Mouse (Mus musculus) hindbrain, embryonic 11.5 days (tissue): ENCODE results near the gene Kdm7a. TPM values are rescaled to one million over a fixed set of nuclear protein-coding genes. Genes with fewer than 3 reads are reported as not detected.
A peak's percentile ranks its signal among the peaks of the same experiment; 100 is the strongest.

Experiments
- ATAC-seq: fragments of 200-750 bp; cut with Nextera tagmentation; 2 replicates; pipeline ENCODE4 v1.8.0; 2017; ENCODE audit warnings: mild to moderate bottlenecking, moderate TSS enrichment, moderate library complexity; ENCODE audit not compliant: low FRiP score
- DNase-seq: peaks from one replicate; pipeline ENCODE4 v3.0.0-alpha.2; 2015; ENCODE audit warnings: low spot score
- H3K27ac ChIP-seq: fragments of 300-500 bp; sonication (generic); 2 replicates; pipeline ENCODE4 v1.5.1; 2014; ENCODE audit warnings: mild to moderate bottlenecking, low read depth, low read length
- H3K27me3 ChIP-seq: fragments of 300-500 bp; sonication (generic); 2 replicates; pipeline ENCODE4 v1.6.1; 2014; ENCODE audit warnings: mild to moderate bottlenecking, low read length, moderate library complexity, mixed read lengths; ENCODE audit not compliant: control insufficient read depth, insufficient read depth
- H3K36me3 ChIP-seq: fragments of 300-500 bp; sonication (generic); 2 replicates; pipeline ENCODE4 v1.6.1; 2014; ENCODE audit warnings: mild to moderate bottlenecking, low read length, moderate library complexity, mixed read lengths; ENCODE audit not compliant: control insufficient read depth, insufficient read depth
- H3K4me1 ChIP-seq: fragments of 300-500 bp; sonication (generic); replicated peaks from 2 replicates; pipeline ENCODE4 v1.6.1; 2014; ENCODE audit warnings: low read length, mixed read lengths; ENCODE audit not compliant: control insufficient read depth, insufficient read depth
- H3K4me2 ChIP-seq: fragments of 300-500 bp; sonication (generic); replicated peaks from 2 replicates; pipeline ENCODE4 v1.6.1; 2014; ENCODE audit warnings: mild to moderate bottlenecking, low read depth, low read length
- H3K4me3 ChIP-seq: fragments of 300-500 bp; sonication (generic); 2 replicates; pipeline ENCODE4 v1.5.1; 2014; ENCODE audit warnings: low read depth, low read length
- H3K9ac ChIP-seq: fragments of 300-500 bp; sonication (generic); 2 replicates; pipeline ENCODE4 v1.6.1; 2014; ENCODE audit warnings: low read depth, low read length
- H3K9me3 ChIP-seq: fragments of 300-500 bp; sonication (generic); 2 replicates; pipeline ENCODE4 v1.6.1; 2016; ENCODE audit warnings: low read length; ENCODE audit not compliant: control insufficient read depth
- WGBS: fragments of 180-500 bp; shearing (Covaris S2); extraction: QIAGEN DNeasy Blood & Tissue Kit; methylation state at CpG from one replicate; pipeline ENCODE4 v1.1.7; 2014; 5-methylcytosine and 5-hydroxymethylcytosine counted together
- polyA plus RNA-seq: library from polyadenylated mRNA; unstranded; fragments of >200 nt; fragmentation: Nextera tagmentation; extraction: Ambion mirVana; gene quantifications from 2 replicates; pipeline ENCODE4 v1.2.1, GENCODE M21; 2014

Kdm7a gene
- polyA plus RNA-seq, 1 experiment from 2014 or later, result 20.1 TPM

DNA sequence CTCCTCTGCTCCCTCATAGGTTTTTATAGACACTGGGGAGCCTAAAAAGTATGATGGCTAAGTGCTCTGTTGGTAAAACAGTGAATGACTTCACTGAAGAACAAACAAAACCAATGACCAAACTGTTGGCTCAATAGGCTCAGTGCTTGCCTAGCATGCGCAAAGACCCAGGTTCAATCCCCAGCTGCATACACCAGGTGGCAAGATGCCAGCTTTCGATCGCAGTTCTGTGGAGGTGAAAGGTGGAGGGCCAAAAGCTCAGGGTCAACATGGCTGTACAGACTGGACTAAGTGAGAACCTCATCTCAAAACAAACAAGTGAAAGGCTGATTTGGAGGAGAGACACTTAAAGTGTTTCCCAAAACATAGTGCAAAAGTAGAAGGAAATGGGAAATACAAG lies 10.5 kb upstream of the Kdm7a start:
- Histone ChIP-seq H3K27ac (no peak overlapping the region), H3K4me2 (no peak overlapping the region), H3K36me3 (no peaks in the 10 kb centered on the region), H3K9me3 (no peaks in the 10 kb centered on the region), H3K9ac (no peak overlapping the region), H3K4me3 (no peak overlapping the region), H3K4me1 (no peaks in the 10 kb centered on the region), H3K27me3 (no peaks in the 10 kb centered on the region)
- WGBS, result 94% methylated on average over 3 of the region's 3 CpGs
- no peak for DNase-seq
- no peak for ATAC-seq

DNA sequence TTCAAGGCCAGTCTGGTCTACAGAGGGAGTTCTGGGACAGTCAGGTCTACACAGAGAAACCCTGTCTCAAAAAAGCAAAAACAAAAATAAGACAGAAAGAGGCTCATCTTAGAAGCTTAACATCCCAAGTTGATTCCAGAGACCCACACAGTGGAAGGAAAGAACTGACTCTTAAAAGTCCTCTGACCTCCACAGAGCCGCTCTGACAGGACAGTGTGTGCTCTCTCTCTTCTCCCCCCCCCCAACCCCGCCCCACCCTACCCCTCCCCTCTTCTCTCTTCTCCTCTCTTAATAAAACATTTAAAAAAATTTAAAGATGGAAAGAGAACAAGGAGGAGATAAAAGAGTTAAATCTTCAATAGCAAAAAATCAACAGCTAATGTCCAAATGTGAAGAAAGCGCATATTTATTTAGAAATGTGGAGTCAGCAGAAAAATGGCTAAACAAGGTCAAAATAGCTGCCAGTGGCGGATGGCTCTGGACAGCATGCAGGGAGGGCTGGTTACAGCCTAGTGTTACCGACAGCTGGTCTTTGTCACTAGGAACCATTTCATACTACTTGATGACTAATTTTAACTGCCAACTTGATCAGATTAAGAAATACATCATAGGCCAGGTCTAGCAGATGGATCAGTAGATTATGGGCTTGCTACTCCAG lies 8.5 kb upstream of the Kdm7a start:
- ATAC-seq (no peak), DNase-seq (no peak)
- Histone ChIP-seq H3K36me3 (no peaks in the 10 kb centered on the region), H3K9ac (no peak overlapping the region), H3K9me3 (no peaks in the 10 kb centered on the region), H3K27me3 (no peaks in the 10 kb centered on the region), H3K4me1 (no peaks in the 10 kb centered on the region), H3K4me2 (no peak overlapping the region), H3K27ac (no peak overlapping the region), H3K4me3 (no peak overlapping the region)
- 69% methylated on average over 5 of the region's 5 CpGs for WGBS

DNA sequence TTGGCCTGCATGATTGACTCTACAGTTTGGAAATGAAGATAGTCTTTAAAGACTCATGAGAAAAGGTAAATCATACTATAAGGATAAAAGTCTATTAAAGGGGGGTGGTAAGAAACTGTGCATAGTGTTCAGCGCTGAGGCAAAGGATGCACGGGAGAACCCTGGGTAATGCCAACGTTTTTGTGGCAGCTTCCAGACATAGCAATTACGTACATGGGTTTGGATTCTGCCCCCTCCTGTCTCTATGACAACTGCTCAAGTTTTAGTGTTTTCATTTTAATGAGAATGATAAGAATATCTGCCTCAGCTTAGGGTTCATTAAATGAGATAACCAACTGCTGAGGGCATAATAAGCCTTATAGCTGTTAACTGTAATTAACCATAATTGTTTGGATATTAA lies 3.1 kb upstream of the Kdm7a start:
- H3K27me3 ChIP-seq, result no peaks in the 10 kb centered on the region
- H3K9ac ChIP-seq, result no peak overlapping the region
- H3K36me3 ChIP-seq, result no peaks in the 10 kb centered on the region
- H3K4me2 ChIP-seq, result no peak overlapping the region
- no peak overlapping the region for H3K4me3 ChIP-seq
- WGBS, result 86% methylated on average over 4 of the region's 4 CpGs
- no peaks in the 10 kb centered on the region for H3K4me1 ChIP-seq
- no peak overlapping the region for H3K27ac ChIP-seq
- DNase-seq, result no peak
- H3K9me3 ChIP-seq, result no peaks in the 10 kb centered on the region
- no peak for ATAC-seq

DNA sequence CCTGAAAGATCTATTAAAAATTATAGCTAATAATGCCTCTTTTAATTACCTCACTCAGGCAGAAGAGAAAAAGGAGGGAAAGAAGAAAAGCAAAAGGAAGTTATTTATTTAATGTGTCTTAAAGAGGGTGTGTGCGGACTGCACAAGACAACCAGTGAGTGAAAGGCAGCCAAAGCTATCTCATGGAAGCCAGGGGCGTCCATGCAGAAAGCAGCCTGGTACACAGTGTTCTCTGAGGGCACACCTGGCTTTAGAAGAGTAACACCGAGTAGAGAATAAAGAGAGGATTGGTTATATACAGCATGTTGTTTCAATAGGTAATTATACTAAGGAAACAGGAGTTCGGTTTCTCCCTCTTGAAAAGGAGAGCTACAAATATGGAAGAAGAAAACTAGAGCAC lies 1.6 kb upstream of the Kdm7a start:
- H3K4me1 ChIP-seq, result no peaks in the 10 kb centered on the region
- no peak for ATAC-seq
- no peaks in the 10 kb centered on the region for H3K36me3 ChIP-seq
- H3K27me3 ChIP-seq, result no peaks in the 10 kb centered on the region
- H3K4me2 ChIP-seq, result no peak overlapping the region
- H3K9me3 ChIP-seq, result no peaks in the 10 kb centered on the region
- 76% methylated on average over 4 of the region's 4 CpGs for WGBS
- no peak overlapping the region for H3K4me3 ChIP-seq
- no peak overlapping the region for H3K9ac ChIP-seq
- H3K27ac ChIP-seq, result no peak overlapping the region
- DNase-seq, result no peak

DNA sequence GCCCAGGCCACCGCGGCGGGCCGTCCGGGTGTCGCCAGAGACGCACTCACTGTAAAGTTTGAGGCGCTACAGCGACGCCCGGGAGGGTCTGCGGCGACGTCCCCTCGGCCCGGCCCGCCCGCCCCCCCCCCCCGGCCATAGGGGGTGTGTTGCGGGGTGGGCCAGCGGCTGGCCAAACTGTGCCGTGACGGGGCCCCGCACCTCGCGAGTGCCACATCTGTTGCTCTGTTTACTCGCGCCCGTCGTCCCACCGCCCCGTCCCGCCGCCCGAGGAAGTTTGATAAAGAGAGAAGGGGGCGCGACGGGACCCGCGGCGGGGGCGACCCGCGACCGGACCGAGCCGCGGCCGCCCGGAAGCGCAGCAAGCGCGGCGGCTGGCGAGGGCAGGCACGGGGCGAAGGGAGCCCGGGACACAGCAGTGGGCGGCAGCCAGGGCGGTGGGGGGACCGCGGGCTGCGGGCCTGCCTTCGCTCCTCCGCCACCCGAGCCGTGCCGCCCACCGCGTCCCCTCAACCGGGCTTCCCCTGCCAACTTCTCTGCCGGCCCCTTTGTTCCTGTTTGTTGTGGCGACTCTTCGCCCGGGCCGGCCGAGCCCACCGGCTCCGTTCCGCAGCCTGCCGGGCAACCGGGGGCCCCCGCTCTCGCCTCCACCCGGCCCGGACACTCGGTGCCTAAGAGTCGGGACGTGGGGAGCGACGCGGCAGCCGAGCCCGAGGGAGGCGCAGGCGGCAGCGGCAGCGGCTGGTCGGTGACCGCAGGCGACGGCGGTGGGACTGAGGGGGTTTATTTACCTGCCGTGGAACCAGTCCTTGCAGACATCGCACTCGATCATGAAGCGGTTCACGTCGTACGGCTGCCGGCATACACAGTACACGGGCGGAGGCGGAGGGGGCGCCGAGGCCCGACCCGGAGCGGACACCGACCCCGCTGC lies 674 bp downstream of the Kdm7a start:
- Histone ChIP-seq H3K36me3 (no peaks in the 10 kb centered on the region), H3K27me3 (no peaks in the 10 kb centered on the region), H3K9me3 (no peaks in the 10 kb centered on the region), H3K4me2 (peak overlapping the region; percentile 75), H3K9ac (peak overlapping the region; percentile 97), H3K4me3 (peak overlapping the region; percentile 81), H3K27ac (peak overlapping the region; percentile 95), H3K4me1 (no peaks in the 10 kb centered on the region)
- WGBS, result under 1% methylated on average over 64 of the region's 121 CpGs
- ATAC-seq (peak; percentile 61), DNase-seq (no peak)

DNA sequence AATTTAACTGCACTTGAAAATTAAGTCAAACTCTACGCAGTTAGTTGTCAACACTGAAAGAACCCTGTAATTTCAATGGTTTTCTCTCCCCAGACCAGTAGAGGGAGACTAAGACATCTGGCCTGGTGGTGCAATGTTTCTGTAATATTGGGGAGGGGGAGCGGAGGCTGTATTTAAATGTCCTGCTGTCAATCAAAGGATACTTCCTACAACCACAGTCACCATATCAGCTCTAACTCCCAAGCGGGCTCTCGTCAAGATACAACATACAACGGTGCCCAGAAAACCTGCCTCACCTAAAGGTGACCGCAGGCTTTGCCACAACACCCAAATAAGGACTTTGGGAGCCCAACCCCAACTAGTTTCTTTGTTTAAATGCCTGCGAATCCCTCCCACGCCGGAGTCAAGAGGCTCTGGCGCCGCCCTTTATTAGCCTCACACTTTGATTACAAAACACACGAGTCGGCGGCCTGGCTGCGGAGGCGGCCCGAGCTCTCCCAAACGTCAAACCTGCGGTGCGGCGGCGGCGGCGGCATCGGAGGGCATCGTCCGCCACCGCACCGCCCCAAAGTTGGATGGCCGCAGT lies 1.4 kb downstream of the Kdm7a start:
- under 1% methylated on average over 30 of the region's 30 CpGs for WGBS
- peak; percentile 81 for DNase-seq

DNA sequence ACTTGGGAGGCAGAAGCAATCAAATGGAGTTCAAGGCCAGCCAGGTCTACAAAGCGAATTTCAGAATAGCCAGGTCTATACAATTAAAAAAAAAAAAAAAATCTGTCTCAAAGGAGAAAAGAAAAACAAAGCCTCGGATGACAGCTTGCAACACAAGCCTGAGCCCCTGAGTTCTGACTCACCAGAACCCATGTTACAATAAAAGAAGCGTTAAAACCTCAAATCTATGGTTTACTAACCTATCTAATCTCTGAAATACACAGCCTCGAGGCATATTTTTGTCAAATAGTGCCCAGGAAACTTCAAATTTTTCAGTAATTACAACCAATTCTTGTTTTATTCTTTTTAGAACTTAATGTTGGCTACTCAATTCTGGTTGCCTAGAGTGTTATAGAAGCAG lies 2.1 kb downstream of the Kdm7a start:
- H3K4me3 ChIP-seq, result no peak overlapping the region
- H3K9ac ChIP-seq, result no peak overlapping the region
- H3K4me2 ChIP-seq, result no peak overlapping the region
- DNase-seq, result no peak
- H3K4me1 ChIP-seq, result no peaks in the 10 kb centered on the region
- H3K9me3 ChIP-seq, result no peaks in the 10 kb centered on the region
- no peaks in the 10 kb centered on the region for H3K27me3 ChIP-seq
- WGBS, result 52% methylated on average over 4 of the region's 4 CpGs
- no peak for ATAC-seq
- H3K27ac ChIP-seq, result no peak overlapping the region
- no peaks in the 10 kb centered on the region for H3K36me3 ChIP-seq

More for the DNA sequence above, 1.4 kb downstream of the Kdm7a start:
- Histone ChIP-seq H3K4me1 (no peaks in the 10 kb centered on the region), H3K4me2 (peak overlapping the region; percentile 75), H3K9ac (peak overlapping the region; percentile 97), H3K27me3 (no peaks in the 10 kb centered on the region), H3K27ac (peak overlapping the region; percentile 95), H3K4me3 (peak overlapping the region; percentile 81), H3K9me3 (no peaks in the 10 kb centered on the region), H3K36me3 (no peaks in the 10 kb centered on the region)
- ATAC-seq, result peak; percentile 52

DNA sequence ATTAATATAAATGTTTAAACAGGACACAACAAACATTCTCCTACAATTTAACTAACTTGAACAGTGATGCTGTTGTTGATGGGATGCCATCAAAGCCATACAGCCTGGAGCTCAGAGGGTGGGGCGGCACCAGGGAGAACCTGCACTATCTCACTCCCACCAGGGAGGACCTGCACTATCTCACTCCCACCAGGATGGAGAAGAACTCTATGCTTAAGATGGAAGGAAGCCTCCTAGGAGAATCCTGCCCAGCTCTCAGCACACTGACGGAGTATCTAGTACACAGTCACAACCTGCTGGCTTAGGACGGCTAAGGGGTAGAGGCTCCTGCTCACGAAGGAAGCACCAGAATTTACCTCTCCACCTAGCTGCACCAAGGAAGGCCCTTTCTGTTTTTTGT lies 3.4 kb downstream of the Kdm7a start:
- Histone ChIP-seq H3K9ac (no peak overlapping the region), H3K4me2 (no peak overlapping the region), H3K9me3 (no peaks in the 10 kb centered on the region), H3K4me3 (no peak overlapping the region), H3K27me3 (no peaks in the 10 kb centered on the region), H3K27ac (no peak overlapping the region), H3K4me1 (no peaks in the 10 kb centered on the region), H3K36me3 (no peaks in the 10 kb centered on the region)
- DNase-seq (no peak), ATAC-seq (no peak)
- WGBS, result 89% methylated on average over 4 of the region's 4 CpGs
